Mouse (Mus musculus): ENCODE results near the gene Gm525.
"Not testable (repeated sequence)": the region's sequence is repeated elsewhere in the genome, so short reads cannot be mapped to it uniquely, and the experiment has no call there.

The Gm525 gene

DNA sequence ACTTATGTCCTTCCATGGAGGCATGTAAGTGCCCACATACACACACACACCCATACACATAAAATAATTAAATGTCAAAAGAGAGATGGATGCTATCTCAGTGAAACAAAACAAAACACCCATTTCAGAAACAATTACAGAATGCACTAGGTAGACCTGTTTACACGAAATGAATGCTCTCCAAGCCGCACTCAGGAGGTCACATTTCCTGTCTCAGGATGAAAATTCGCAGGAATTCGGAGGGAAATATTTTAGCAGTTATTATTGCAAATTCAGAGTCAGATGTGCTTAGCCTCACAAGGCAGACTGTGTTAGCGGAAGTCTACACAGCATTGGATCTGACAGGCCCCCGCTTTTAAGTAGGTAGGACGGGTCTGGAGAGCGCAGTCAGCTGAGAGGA lies at the start of gene Gm525:
Gene Gm525 (plus strand): TSS at position 301 of the 400 bp plus-strand sequence.
- no peak for DNase-seq (ENCODE audit: low spot score)

DNA sequence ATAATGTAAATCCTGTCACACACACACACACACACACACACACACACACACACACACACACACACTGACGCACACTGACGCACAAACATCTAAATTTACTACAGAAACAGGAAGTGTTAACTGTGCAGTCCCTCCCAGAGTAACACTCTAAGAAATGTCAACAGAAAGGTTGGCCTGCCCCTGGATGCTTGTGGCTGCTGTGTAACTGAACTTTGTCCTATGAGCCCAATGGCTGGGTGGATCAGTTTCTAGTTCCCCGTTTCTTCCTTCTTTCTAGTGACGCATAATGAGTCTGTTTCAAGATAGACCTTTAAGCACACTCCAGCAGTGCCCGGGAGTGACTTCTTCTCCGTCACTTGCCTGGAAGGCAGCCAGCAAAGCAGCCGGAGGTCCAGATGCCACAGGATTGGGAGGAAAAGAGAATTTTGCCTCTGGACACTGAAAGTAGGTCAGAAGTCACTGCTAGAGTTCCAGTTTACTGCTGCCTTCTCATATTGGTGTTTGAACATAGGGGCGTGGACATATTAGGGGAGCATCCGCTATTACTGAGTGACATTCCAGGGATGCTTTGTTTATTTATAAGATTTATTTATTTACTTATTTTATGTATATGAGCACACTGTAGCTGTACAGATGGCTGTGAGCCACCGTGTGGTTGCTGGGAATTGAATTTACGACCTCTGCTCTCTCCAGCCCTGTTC lies 49.3 kb upstream of the Gm525 start:
- peak; percentile 87 for DNase-seq (ENCODE audit: low spot score)

DNA sequence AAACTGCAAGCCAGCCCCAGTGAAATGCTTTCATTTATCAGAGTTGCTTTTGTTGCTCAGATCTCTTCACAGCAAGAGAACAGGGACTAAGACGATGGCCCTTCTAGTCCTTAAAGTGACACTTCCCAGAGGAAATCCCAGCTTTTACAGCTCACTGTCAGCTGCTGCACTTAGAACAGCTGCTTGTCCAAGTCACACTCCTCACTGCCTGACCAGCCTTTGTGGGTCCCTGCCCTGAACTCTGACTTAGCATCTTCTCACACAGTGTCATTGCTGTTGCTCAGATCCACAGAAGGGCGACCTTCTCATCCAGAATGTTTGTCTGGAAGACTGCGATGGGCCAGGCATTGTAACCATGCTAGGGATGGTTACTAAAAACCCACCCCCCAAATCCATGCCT lies 48.0 kb upstream of the Gm525 start:
- no peak for DNase-seq (ENCODE audit: low spot score)

DNA sequence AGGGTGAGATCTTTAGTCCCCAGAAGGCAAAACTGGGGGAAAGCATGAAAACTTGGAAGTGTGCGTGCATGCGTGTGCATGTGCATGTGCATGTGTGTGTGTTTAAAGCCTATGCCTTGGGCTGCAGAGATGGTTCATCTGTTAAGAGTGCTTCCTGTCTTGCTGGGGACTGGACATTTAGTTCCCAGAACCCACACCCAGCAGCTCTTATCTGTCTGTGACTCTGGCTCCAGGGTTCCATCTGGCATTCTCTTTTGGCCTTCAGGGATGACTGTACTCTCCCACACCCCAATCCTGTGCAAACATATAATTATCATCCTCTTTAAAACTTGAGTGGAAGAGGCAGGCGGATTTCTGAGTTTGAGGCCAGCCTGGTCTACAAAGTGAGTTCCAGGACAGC lies 47.5 kb upstream of the Gm525 start:
- no peak for DNase-seq (ENCODE audit: low spot score)

DNA sequence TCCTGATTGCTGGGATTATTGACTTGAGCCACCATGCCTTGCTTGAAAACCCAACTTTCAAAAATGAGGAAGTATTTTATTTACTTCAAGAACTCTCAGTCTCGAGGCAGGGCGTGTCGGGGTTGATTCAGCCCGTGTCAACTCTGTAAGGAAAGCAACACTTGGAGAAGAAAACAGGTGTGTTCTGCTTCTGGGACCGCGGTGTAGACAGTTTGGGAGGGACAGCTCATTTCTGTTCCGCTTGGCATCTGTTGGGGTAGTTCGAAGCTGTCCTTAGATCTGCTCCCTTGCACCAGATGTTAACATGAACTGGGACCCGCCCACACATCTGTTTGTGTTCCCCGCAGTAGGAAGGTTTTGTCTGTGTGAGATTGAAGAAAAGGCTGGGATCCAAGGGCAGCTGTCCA lies 45.7 kb upstream of the Gm525 start:
- DNase-seq (ENCODE audit: low spot score), result peak; percentile 74

DNA sequence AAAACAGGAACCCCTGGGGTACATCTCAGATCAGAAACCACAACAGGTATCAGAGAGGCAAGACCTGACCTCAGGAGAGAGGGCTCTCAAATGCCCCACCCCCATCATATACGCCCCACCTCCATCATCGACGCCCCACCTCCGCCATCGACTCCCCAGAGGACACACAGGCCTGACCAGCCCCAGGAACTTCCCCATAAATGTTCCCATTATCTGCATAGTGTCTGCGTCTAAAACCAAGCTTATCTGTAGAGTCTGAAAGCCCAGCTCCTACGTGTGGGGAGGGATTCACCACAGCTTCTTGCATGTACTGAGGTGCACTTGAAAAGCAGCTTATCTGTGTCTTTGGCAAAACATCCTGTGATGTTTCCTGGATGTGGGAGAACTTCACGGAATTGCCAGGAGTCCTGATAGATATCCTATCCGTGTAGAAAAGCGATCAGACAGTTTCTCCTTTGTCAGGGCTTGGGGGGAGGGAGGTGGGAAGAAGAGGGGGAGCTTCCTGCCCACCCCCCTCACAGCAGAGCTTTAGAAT lies 44.7 kb upstream of the Gm525 start:
- peak; percentile 77 for DNase-seq (ENCODE audit: low spot score)

DNA sequence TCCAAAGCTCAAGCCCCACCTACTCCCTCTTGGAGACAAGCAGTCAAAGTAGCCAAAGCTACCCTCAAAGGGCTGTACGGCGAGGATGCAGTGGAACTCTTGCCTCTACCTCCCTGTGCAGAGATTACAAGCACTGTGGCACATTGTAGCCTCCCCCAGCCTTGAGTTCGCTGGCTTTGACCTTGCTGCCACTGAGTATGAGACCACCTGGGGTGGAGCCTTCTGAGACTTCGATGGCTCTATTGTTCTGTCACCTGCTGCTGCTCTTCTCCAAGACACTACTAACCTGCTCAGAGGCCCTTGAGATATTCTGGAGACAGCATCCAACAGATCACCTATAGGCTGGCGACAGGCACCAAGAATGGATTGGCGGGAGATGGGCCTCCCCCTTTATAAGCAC lies 43.1 kb upstream of the Gm525 start:
- no peak for DNase-seq (ENCODE audit: low spot score)

DNA sequence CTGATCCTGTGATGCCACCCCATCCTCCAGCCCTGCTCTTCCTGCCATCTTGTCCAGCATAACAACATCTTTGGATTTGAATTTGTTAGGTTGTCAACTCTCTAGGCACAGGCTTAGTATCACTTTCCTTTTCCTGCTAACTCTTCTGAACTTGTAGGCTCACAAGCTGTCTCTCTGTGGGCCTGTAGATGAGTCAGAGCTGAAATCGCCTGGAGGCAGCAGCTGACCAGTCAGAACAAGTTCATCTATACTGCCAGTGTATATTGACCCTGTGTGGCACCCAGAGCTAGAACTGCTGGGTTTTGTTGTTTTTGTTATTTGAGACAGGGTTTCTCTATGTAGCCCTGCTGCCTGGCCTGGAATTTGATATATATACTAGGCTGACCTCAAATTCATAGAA lies 42.5 kb upstream of the Gm525 start:
- DNase-seq (ENCODE audit: low spot score), result no peak

DNA sequence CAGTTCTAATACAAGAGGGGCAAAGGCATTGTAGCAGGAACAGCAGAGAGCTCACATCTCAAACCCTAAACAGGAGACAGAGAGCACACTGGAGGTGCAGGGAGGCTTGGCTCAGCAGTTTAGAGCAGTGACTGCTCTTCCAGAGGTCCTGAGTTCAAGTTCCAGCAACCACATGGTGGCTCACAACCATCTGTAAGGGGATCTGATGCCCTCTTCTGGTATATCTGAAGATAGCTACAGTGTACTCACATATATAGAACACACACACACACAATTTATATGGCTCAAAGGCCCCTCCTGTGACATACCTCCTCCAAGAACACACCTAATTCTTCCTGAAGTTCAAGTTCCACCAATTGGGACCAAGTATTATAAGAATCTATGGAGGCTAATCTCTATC lies 39.0 kb upstream of the Gm525 start:
- no peak for DNase-seq (ENCODE audit: low spot score)

DNA sequence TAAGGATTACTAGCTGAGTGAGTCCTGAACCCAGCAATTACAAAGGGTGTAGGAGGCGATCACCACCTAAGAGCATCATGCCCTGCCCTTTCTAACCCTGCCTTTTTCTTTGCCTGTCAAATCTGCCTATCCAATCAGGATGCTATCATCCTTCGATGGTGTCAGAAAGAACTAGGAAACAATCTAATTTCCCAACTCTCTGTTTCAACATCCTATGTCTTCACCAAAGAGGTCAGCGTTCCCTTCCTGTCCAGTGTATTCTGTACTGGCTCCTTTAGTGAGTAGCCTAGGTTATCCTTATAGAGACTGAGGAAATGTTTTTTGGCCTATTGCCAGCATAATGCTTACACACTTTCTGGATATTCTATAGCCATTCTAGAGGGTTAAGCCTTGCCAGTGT lies 38.1 kb upstream of the Gm525 start:
- DNase-seq (ENCODE audit: low spot score), result no peak

DNA sequence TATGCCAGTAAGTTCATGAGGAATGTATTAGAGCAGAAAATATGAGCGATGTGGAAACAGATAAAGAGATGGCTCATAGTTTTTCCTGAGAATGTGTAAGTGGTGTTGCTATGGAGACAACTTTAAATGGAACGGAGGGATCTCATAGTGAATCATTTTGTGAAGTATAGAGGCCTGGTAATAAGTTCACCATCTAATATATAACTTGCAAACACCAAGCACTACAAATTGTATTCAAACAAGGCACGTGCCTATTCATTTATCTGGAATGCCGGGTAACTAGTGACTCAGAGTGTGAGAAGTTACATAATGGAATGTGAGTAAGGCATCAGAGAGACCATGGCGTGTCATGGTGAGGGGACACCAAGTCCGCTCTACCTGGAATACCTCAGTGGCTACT lies 35.1 kb upstream of the Gm525 start:
- DNase-seq (ENCODE audit: low spot score), result no peak

DNA sequence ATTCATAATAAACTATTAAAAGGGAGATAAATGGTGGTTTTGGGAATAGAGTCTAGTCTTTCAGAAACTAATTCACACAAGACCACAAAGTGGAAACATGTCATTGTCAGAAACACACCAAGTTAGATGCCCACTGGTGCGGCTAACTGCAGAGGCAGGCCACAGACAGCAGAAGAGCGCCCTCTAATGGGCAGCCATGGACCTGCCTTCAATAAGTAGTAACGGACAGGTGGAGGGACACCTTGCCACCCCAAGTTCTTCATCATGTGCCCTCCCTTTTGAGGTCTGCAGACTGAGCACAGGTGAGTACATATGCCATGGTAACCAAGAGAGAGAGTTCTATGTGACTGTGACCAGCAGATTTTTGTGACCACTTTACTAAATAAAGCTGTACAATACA lies 34.3 kb upstream of the Gm525 start:
- DNase-seq (ENCODE audit: low spot score), result peak; percentile 62

DNA sequence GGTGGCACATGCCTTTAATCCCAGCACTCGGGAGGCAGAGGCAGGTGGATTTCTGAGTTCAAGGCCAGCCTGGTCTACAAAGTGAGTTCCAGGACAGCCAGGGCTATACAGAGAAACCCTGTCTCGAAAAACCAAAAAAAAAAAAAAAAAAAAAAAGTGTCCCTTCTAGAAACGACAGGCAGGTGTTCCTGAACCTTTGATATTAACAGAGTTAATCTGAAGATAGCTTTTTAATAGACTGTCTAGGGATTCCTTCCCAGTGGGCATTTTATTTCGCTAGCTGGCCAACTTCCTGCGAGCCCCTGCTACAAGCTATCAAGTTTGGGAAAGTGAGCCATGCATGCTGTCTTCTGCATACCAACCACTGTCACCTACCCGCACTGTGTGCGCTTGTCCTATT lies 32.6 kb upstream of the Gm525 start:
- not testable (repeated sequence) for DNase-seq (ENCODE audit: low spot score)

DNA sequence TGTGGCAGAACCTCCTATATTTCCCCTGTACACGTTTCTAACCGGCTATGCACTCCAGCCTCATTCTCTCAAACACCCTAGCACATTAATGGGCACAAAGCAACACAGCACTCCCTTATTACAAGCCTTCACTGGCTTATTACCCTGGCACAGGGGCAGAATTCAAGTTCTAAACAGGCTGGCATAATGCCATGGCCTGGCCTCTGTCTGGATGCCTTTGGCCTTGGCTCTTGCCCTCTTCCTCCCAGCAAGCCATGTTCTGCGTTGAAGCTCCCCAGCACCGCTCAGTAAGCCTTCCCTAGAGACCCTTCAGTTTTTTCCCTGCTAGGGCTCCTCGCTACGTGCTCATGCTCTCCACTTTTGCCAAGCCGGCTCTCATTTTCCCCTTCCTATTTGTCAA lies 30.6 kb upstream of the Gm525 start:
- DNase-seq (ENCODE audit: low spot score), result no peak

DNA sequence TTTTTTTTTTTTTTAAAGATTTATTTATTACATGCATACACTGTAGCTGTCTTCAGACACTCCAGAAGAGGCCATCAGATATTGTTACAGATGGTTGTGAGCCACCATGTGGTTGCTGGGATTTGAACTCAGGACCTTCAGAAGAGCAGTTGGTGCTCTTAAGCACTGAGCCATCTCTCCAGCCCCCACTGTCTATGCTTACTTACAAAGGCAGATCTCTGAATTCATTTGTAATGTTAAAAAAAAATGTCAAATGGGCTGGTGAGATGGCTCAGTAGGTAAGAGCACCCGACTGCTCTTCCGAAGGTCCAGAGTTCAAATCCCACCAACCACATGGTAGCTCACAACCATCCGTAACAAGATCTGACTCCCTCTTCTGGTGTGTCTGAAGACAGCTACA lies 28.1 kb upstream of the Gm525 start:
- DNase-seq (ENCODE audit: low spot score), result not testable (repeated sequence)

DNA sequence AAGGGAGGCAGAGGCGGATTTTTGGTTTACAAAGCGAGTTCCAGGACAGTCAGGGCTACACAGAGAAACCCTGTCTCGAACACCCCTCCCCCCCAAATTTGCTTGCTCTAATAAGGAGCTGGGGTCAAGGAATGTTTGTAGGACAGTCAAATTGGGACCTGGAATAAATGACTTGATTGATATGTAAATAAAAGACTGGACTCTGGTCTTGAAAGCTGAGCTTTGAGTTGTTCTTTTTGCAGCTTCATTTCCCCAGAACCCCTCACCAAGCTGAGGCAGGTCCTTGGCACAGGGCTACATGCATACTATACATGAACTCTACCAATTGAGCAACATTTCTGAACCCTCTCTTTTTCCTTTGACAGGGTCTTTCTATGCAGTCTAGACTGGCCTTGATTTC lies 27.6 kb upstream of the Gm525 start:
- no peak for DNase-seq (ENCODE audit: low spot score)

DNA sequence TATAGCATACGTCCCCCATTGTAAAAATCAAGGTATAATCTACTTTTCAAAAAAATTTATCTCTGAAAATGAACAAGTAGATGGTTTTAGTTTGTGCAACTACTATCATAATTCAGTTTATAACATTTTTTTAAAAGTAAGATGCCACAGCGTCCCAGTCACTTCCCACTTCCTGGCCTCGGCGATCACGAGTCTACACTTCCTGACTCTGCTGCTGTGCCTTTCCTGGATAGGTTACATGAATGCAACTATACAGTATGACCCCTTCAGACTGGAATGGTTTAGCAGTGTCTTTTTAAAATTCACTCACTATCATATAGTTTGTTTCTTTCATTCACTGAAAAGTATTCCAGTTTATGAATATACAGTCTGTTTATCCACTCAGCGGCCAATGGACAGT lies 21.9 kb upstream of the Gm525 start:
- DNase-seq (ENCODE audit: low spot score), result no peak

DNA sequence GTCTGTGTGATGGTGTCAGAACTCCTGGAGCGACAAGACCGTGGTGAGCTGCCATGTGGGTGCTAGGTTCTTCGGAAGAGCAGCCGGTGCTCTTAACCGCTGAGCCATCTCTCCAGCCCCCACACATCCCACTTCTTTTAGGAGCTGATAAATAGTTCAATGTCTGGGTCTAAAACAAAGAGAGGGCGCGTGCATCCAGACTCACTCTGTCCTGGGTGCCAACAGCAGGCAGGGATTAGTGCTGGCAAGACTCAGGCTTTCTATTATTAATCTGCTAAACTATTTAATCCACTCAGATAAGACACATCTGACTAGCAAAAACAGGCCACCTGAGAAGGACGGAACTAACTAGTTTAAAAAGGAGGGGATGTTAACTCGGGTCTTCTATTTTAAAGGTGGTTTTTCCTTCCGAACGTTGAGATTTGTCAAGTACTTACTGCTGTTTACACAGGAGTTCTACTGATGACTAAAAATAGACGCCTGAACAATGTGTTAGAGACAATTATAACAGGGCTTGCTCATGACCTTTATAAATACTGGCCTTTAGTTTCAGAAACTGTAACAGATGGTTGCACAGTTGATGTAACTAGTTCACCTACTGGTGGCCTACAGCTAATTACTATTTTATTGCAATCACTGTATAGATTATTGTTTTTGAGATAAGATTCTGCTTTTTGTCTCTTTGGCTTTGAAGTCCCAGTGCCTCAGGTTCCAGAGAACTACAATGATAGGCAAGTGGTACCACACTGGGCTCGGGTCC lies 17.5 kb upstream of the Gm525 start:
- DNase-seq (ENCODE audit: low spot score), result no peak

DNA sequence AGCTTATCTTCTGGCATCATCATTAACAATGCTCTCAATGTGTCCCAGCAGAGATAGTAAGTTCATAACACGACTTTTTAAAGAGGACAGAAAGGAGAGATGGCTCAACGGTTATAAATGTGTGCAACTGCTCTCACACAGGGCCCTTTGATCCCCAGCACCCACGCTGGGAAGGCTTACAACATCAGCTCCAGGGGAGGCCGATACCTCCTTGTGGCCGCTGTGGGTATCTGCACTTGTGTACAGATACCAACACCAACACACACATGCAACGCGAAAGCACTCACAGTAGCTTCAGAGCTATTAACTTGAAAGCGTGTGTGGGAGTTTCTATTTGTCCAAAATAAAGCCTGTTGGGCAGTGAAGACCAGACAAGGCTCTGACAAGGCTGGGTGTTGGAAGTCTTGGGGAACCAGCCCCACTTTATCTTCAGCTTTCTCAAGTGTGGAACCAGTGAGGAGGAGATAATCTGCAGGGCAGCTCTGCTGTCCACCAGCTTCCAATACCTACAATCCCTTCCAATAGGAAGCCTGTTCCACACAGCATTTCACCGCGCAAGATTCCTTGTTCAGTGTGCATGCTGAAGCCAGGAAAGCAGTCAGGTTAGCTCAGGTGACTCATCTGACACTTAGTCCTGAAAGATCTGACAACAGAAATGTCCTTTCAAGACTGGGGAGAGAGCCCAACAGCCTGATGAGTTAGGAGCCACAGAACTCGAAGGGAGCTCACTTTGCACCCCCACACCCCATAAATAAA lies 14.9 kb upstream of the Gm525 start:
- no peak for DNase-seq (ENCODE audit: low spot score)

DNA sequence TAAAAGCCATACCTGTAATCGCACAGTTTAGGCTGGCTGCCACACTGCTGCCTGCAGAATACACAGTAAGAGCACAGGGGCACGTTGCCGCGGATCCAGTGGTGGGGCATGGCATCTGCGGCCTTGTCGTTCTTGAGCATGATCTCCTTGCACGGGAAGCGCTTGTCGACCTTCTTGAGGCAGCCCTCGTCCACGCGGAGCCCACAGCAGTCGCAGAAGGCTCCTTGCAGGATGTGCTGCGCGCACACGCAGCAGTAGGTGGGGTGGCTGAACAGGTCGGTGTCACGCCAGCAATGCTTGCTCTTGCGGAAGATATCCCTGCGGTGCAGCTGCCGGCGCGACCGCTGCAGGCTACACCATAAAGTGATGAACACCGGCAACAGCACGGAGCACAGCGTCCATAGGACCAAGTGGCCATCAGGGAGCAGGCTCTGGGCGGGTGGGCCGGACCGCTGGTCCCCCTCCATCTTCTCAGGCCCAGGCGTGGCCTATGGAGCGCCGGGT lies 13.7 kb upstream of the Gm525 start:
- no peak for DNase-seq (ENCODE audit: low spot score)

DNA sequence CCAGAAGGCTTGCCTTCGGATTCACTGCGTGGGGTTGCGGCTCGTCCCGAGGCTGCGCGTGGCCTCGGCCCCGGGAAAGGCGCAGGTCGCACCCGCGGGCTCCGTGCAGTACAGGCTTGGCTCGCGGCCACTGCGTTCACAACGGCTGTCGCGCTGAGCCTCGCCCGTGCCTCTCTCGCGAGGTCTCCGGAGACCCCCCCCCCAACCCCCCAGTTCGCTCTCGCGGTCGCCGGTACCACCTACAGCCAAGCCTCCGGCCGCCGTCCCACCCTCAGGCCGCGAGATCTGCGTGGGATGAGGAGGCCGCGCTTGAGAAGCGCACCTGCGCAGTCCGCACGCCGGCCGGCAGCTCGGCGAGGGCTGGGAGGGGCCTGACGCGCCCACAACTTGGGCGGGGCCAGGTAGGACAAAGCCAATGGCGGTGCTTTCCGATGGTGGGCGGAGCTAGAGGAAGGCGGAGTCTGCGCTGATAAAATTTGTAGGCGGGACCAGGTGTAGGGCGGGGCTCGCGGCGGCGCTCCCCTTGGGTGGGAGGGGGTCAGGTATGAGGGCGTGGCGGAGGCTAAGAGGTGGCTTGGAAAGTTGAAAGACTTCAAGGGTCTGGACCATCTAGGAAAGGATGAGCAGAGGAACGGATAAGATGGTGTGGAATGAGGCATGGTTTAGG lies 13.1 kb upstream of the Gm525 start:
- DNase-seq (ENCODE audit: low spot score), result peak; percentile 94

DNA sequence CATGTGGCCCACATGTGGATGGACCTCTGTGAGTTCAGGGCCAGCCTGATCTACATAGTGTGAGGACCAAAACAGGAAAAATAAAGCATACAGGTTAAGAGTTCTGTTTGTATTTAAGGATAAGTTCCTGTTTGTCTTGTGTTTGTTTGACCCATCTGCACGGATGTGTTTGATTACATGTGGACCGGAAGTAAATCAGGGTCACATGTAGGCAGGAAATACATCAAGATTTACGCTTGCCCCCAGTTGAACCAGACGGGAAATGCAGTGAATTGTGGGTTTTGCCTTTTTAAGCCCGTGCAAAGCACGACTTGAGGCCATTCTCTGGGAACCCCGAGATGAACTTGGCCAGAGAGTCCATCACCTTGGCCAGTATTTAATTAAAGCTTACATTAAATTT lies 12.3 kb upstream of the Gm525 start:
- DNase-seq (ENCODE audit: low spot score), result no peak

All from lung, postnatal 25 days (tissue).